9 mouse cellular contexts compared by ENCODE assay signal in the genomic region with DNA sequence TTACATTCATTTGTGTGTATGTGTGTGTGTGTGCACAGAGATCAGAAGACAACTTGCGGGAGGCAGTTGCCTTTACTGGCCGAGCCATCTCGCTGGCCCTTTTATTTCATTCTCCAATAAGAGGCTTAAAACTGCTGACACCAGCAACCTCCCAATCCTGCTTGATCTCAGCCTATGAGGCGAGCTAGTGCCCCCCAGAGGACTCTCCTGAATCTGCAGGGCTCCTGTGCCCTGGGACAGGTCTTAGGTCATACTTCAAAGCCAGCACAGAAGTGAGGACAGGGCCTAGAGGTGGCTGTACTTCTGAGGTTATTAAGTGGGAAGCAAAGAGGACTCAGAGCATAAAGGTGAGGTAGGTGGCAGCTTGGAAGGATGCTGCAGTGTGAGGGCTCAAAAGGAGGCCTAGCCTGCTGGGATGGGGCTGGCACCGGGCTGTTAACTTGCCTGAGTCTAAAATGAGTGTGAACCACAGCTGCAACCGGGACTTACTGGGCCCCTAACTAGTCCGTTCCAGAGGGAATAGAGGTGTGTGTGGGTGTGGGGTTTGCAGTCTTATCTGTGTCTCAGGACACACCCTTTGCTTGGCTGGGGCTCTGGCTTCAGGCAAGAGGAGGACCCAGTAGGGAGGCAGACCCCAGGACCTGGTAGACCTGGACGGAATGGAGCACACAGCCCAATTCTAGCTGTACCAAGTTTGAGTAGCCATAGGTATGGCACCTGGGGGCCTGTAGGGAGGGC. TPM values are rescaled to one million over a fixed set of nuclear protein-coding genes. Genes with fewer than 3 reads are reported as not detected.
A peak's percentile ranks its signal among the peaks of the same experiment; 100 is the strongest.
DNase-seq lines count a peak whose midpoint lies in the region; ATAC-seq lines count a peak whose summit lies in the region.
"Had no signal": no experiment of that assay in that cellular context is flagged by ENCODE, and none has a peak within 500 bp of the region (broad histone marks: within the 10 kb centered on the region; RNA-seq: fewer than 3 reads in every experiment).

No protein-coding gene starts in this region.

- no peak overlapping the region for H3K4me3 ChIP-seq in heart, embryonic 10.5 days
- peak overlapping the region; percentile 32 for H3K4me3 ChIP-seq in liver, embryonic 16.5 days (ENCODE audit: low read depth, low read length)
- H3K4me3 ChIP-seq in stomach, embryonic 16.5 days (replicated peaks; ENCODE audit: low read length), result no peak overlapping the region

- no peaks in the 10 kb centered on the region for H3K27me3 ChIP-seq in heart, embryonic 10.5 days (ENCODE audit: insufficient read depth, poor library complexity, severe bottlenecking)
- no peaks in the 10 kb centered on the region for H3K27me3 ChIP-seq in liver, embryonic 16.5 days (ENCODE audit: control insufficient read depth, insufficient read depth, low read depth, low read length)
- H3K27me3 ChIP-seq in stomach, embryonic 16.5 days (ENCODE audit: control insufficient read depth, insufficient read depth, low read length), result no peaks in the 10 kb centered on the region
- H3K27me3 ChIP-seq: Patski had no signal

- H3K36me3 ChIP-seq in heart, embryonic 10.5 days, result peaks cover 97% of the 10 kb centered on the region
- H3K36me3 ChIP-seq in liver, embryonic 16.5 days (ENCODE audit: control insufficient read depth, insufficient read depth), result peaks cover 76% of the 10 kb centered on the region
- peaks cover 46% of the 10 kb centered on the region for H3K36me3 ChIP-seq in stomach, embryonic 16.5 days (ENCODE audit: control insufficient read depth, insufficient read depth, low read length)

- peak overlapping the region; percentile 59 for H3K9ac ChIP-seq in liver, embryonic 16.5 days (ENCODE audit: low read depth, low read length)
- peak overlapping the region; percentile 44; the same call in 1 of the 2 replicates for H3K9ac ChIP-seq in stomach, embryonic 16.5 days (ENCODE audit: low read length)

- no peaks in the 10 kb centered on the region for H3K4me1 ChIP-seq in heart, embryonic 10.5 days
- H3K4me1 ChIP-seq in liver, embryonic 16.5 days (ENCODE audit: control insufficient read depth, low read depth, low read length), result peaks cover 14% of the 10 kb centered on the region
- no peaks in the 10 kb centered on the region for H3K4me1 ChIP-seq in stomach, embryonic 16.5 days (ENCODE audit: control insufficient read depth, insufficient read depth, low read length)

- peaks cover 5% of the 10 kb centered on the region; the same call in 1 of the 2 replicates for H3K9me3 ChIP-seq in heart, embryonic 10.5 days
- peaks cover 8% of the 10 kb centered on the region for H3K9me3 ChIP-seq in liver, embryonic 16.5 days (replicated peaks; ENCODE audit: control insufficient read depth, low read length)
- peaks cover 4% of the 10 kb centered on the region; the same call in 1 of the 2 replicates for H3K9me3 ChIP-seq in stomach, embryonic 16.5 days (replicated peaks; ENCODE audit: control insufficient read depth, low read length)

- peak; percentile 20 to 54 for DNase-seq in cerebellum, postnatal 25 days
- DNase-seq in cerebellum, adult 9-11 months, result no peak
- DNase-seq in 3T3-L1 (ENCODE audit: low read depth, low spot score), result peak; percentile 62
- DNase-seq in adrenal gland, postnatal 10 days, result peak; percentile 82
- peak; percentile 74 for DNase-seq in heart, embryonic 10.5 days (ENCODE audit: low spot score)

- peak; percentile 85 for ATAC-seq in liver, embryonic 16.5 days (ENCODE audit: low read depth)
- ATAC-seq in stomach, embryonic 16.5 days (ENCODE audit: insufficient read depth, low FRiP score), result no peak
- no peak for ATAC-seq in inflammation-experienced regulatory T-cells, adult 6 months
- ATAC-seq: Patski had no signal

- H3K27ac ChIP-seq in heart, embryonic 10.5 days, result no peak overlapping the region
- peak overlapping the region; percentile 68 for H3K27ac ChIP-seq in liver, embryonic 16.5 days (ENCODE audit: low read length)
- H3K27ac ChIP-seq in stomach, embryonic 16.5 days (ENCODE audit: low read length), result no peak overlapping the region

- peak overlapping the region; percentile 60 for H3K4me2 ChIP-seq in liver, embryonic 16.5 days (ENCODE audit: low read depth, low read length)
- H3K4me2 ChIP-seq in stomach, embryonic 16.5 days (ENCODE audit: low read depth, low read length), result no peak overlapping the region

- WGBS in heart, embryonic 10.5 days, result 70% methylated on average over 8 of the region's 8 CpGs
- 49% methylated on average over 8 of the region's 8 CpGs for WGBS in liver, embryonic 16.5 days (ENCODE audit: insufficient replicate concordance)
- WGBS in stomach, embryonic 16.5 days, result 63% methylated on average over 8 of the region's 8 CpGs

RNA-seq across cellular contexts. Expression of a gene that starts 11.4 kb away (rescaled TPM):
- 10 to 100 TPM; 19.0 to 21.1 TPM for total RNA-seq in adrenal gland, postnatal 10 days (2021)
- 39.7 and 44.0 TPM in 2 replicates for polyA plus RNA-seq in heart, embryonic 10.5 days (2016; fragmentation: Nextera tagmentation; extraction: Ambion mirVana)
- polyA plus RNA-seq in liver, embryonic 16.5 days (2015; fragmentation: Nextera tagmentation; extraction: Ambion mirVana), result 31.8 and 33.2 TPM in 2 replicates
- polyA plus RNA-seq in stomach, embryonic 16.5 days (2015; fragmentation: Nextera tagmentation; extraction: Ambion mirVana), result 31.9 and 32.2 TPM in 2 replicates
- 10 to 100 TPM; 11.0 to 17.4 (median 13.2) TPM for polyA plus RNA-seq in inflammation-experienced regulatory T-cells, adult 6 months (2017; shearing (Covaris generic))

RNA-seq across cellular contexts. Expression of a gene that starts 20.0 kb away (rescaled TPM):
- total RNA-seq in adrenal gland, postnatal 10 days (2021), result 10 to 100 TPM; 43.1 to 49.3 TPM
- polyA plus RNA-seq in heart, embryonic 10.5 days (2016; fragmentation: Nextera tagmentation; extraction: Ambion mirVana), result 37.7 and 40.0 TPM in 2 replicates
- 12.0 and 13.1 TPM in 2 replicates for polyA plus RNA-seq in liver, embryonic 16.5 days (2015; fragmentation: Nextera tagmentation; extraction: Ambion mirVana)
- 24.3 and 24.4 TPM in 2 replicates for polyA plus RNA-seq in stomach, embryonic 16.5 days (2015; fragmentation: Nextera tagmentation; extraction: Ambion mirVana)
- 1 to 10 TPM; 3.0 to 5.2 (median 4.1) TPM for polyA plus RNA-seq in inflammation-experienced regulatory T-cells, adult 6 months (2017; shearing (Covaris generic))

RNA-seq across cellular contexts. Expression of a gene that starts 20.2 kb away (rescaled TPM):
- total RNA-seq in adrenal gland, postnatal 10 days (2021), result 100 to 1,000 TPM; 298 to 316 TPM
- polyA plus RNA-seq in heart, embryonic 10.5 days (2016; fragmentation: Nextera tagmentation; extraction: Ambion mirVana), result 97.0 and 141 TPM in 2 replicates
- polyA plus RNA-seq in liver, embryonic 16.5 days (2015; fragmentation: Nextera tagmentation; extraction: Ambion mirVana), result 179 and 184 TPM in 2 replicates
- 116 and 132 TPM in 2 replicates for polyA plus RNA-seq in stomach, embryonic 16.5 days (2015; fragmentation: Nextera tagmentation; extraction: Ambion mirVana)
- 100 to 1,000 TPM; 311 to 463 (median 342) TPM for polyA plus RNA-seq in inflammation-experienced regulatory T-cells, adult 6 months (2017; shearing (Covaris generic))

RNA-seq across cellular contexts. Expression of a gene that starts 56.9 kb away (rescaled TPM):
- total RNA-seq in adrenal gland, postnatal 10 days (2021), result 10 to 100 TPM; 10.4 to 12.1 TPM
- polyA plus RNA-seq in heart, embryonic 10.5 days (2016; fragmentation: Nextera tagmentation; extraction: Ambion mirVana), result 17.4 and 29.8 TPM in 2 replicates
- 1.8 TPM in 2 replicates for polyA plus RNA-seq in liver, embryonic 16.5 days (2015; fragmentation: Nextera tagmentation; extraction: Ambion mirVana)
- 6.8 and 7.0 TPM in 2 replicates for polyA plus RNA-seq in stomach, embryonic 16.5 days (2015; fragmentation: Nextera tagmentation; extraction: Ambion mirVana)
- 1 to 10 TPM; 2.7 to 3.6 (median 3.4) TPM for polyA plus RNA-seq in inflammation-experienced regulatory T-cells, adult 6 months (2017; shearing (Covaris generic))
